Mouse (Mus musculus) thymus, adult 2 months (tissue): ENCODE data around the gene Scube3. TPM values are rescaled to one million over a fixed set of nuclear protein-coding genes. Genes with fewer than 3 reads are reported as not detected.

Experiments used
- DNase-seq: peaks from one replicate; pipeline ENCODE4 v3.0.0; 2021
- H3K27ac ChIP-seq: fragments of 200-500 bp; 2 replicates; pipeline ENCODE4 v1.5.1; 2012; ENCODE audit warnings: low read length, control low read depth; ENCODE audit not compliant: control insufficient read depth, insufficient read depth
- H3K27me3 ChIP-seq: fragments of 200-500 bp; 2 replicates; pipeline ENCODE4 v1.6.1; 2012; ENCODE audit warnings: mild to moderate bottlenecking, low read length, moderate library complexity, mixed read lengths; ENCODE audit not compliant: control insufficient read depth, insufficient read depth
- H3K36me3 ChIP-seq: fragments of 200-500 bp; 2 replicates; pipeline ENCODE4 v1.6.1; 2012; ENCODE audit warnings: mild to moderate bottlenecking, low read length, moderate library complexity; ENCODE audit not compliant: control insufficient read depth, insufficient read depth
- H3K4me1 ChIP-seq: fragments of 200-500 bp; replicated peaks from 2 replicates; pipeline ENCODE4 v1.6.1; 2012; ENCODE audit warnings: low read length; ENCODE audit not compliant: control insufficient read depth, insufficient read depth
- H3K4me3 ChIP-seq: fragments of 200-500 bp; 2 replicates; pipeline ENCODE4 v1.5.1; 2012; ENCODE audit warnings: mild to moderate bottlenecking, low read length, control low read depth, moderate library complexity; ENCODE audit not compliant: control insufficient read depth, insufficient read depth
- CTCF ChIP-seq: fragments of 200-500 bp; IDR thresholded peaks from 2 replicates; pipeline ENCODE4 v1.5.1; 2012; ENCODE audit warnings: mild to moderate bottlenecking, control low read depth, low read length, moderate library complexity, borderline replicate concordance; ENCODE audit not compliant: control insufficient read depth, poor library complexity, insufficient read depth; ENCODE audit errors: extremely low read depth
- POLR2A ChIP-seq: fragments of 200-500 bp; IDR thresholded peaks from 2 replicates; pipeline ENCODE4 v1.6.1; 2012; ENCODE audit warnings: mild to moderate bottlenecking, low read length, control low read depth, moderate library complexity; ENCODE audit not compliant: control insufficient read depth, poor library complexity, insufficient read depth; ENCODE audit errors: extremely low read depth
- WGBS: fragments of 180-500 bp; shearing (Covaris S2); methylation state at CpG from one replicate; pipeline ENCODE4 v1.1.7; 2018; 5-methylcytosine and 5-hydroxymethylcytosine counted together
- polyA plus RNA-seq: library from polyadenylated mRNA; depleted of rRNA; stranded (reverse); fragments of >200 nt; gene quantifications from 2 replicates; pipeline ENCODE4 v1.2.3, GENCODE M21; 2012

Scube3 gene
- polyA plus RNA-seq, 1 experiment = 1.6 TPM

DNA sequence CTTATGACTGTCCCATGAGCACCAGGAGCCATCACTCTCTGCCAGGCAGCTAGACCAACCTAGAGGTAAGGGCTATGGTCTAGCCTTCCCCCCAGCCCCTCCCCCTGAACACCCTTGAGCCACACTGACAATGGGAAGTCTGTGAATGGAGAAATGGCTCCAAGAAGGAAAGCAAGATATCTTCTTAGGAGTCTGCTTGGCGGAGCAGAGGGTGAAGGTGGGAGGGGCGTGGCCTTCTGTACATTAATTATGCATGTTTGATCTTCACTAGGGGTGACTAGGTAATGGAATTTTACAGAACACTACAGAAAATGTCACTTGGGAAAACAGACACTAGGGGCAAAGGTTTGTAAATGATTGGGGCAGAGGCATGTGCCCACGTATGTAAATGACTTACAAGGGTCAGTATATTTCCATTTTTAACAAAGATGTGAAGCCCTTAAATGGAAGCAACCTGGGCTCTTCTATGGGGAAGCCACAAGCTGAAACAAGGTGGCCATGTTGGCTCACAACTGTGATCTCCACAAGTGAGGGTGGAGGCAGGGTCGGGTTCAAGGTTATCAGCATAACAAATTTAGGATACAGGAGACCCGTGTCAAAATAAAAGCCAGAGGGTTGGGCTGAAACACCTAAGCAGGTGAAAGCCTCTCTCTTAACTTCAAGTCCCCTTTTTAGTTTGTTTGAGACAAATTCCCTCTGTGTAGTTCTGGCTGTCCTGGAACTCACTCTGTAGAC lies 11.4 kb upstream of the Scube3 start:
- no peak for DNase-seq
- no peaks in the 10 kb centered on the region for H3K27me3 ChIP-seq
- TF ChIP-seq POLR2A (no peak), CTCF (no peak)
- no peaks in the 10 kb centered on the region for H3K36me3 ChIP-seq
- H3K4me1 ChIP-seq = no peaks in the 10 kb centered on the region
- no peak overlapping the region for H3K4me3 ChIP-seq
- H3K27ac ChIP-seq = no peak overlapping the region
- 88% methylated on average over 5 of the region's 5 CpGs for WGBS

DNA sequence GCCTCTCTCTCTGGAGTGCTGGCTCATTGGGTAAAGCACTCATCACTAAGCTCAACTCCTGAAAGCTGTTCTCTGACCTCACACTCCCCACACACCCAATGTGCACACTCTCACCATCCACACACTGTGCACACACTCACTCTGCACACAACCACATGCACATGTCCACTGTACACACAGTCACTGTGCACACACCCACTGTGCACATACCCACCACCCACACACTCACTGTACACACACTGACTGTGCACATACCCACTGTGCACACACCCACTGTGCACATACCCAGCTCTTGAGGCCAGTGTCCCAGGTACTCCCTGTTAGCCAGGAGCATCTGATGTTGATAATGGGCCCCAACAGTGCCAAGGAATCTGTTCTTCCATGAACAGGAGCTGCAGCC lies 10.8 kb upstream of the Scube3 start:
- no peak for TF ChIP-seq CTCF
- TF ChIP-seq POLR2A = no peak

DNA sequence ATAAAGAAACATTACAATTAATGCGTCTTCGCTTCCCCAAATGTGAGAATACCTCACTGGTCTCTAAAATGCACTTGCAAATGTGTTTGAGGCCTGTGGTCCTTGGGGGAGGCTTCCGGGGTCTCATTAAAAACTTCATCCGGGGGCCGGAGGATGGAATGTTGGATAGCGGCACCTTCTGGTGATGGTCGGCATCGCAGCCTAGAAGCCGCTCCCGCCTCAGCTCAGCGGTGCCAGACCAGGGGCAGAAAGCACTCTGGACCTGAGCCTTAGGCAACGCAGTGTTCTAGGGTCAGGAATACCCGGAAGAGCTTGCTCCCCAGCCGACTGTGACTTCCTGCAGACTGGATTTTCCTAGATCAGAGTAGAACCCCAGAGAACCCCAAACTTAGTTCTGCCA lies 8.7 kb upstream of the Scube3 start:
- no peaks in the 10 kb centered on the region for H3K36me3 ChIP-seq
- peak; percentile 69 for DNase-seq
- no peak overlapping the region for H3K4me3 ChIP-seq
- no peak overlapping the region for H3K27ac ChIP-seq
- no peak for TF ChIP-seq POLR2A
- TF ChIP-seq CTCF = peak; percentile 87
- no peaks in the 10 kb centered on the region; the same call in 1 of the 2 replicates for H3K27me3 ChIP-seq
- 2% methylated on average over 14 of the region's 14 CpGs for WGBS
- H3K4me1 ChIP-seq = no peaks in the 10 kb centered on the region

More for the DNA sequence above, 10.8 kb upstream of the Scube3 start:
- DNase-seq = no peak
- Histone ChIP-seq H3K27ac (no peak overlapping the region), H3K36me3 (no peaks in the 10 kb centered on the region), H3K27me3 (no peaks in the 10 kb centered on the region), H3K4me1 (no peaks in the 10 kb centered on the region), H3K4me3 (no peak overlapping the region)

DNA sequence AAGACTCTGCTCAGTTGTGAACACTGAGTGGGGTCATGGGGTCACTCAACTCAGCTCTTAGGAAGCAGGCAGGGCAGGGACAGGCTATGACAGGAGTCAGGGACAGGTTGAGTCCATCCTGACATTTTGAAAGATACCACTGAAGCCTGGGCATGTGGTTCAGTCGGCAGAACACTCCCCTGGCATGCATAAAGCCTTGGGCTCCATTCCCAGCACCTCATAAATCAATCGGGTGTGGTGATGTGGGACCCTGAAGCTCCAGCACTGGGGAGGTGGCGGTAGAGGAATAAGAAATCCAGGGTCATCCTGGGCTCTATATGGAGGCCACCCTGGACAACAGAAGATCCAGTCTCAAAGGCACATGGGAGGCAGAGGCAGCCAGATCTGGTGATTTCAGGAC lies 6.4 kb upstream of the Scube3 start:
- Histone ChIP-seq H3K27ac (no peak overlapping the region), H3K27me3 (no peaks in the 10 kb centered on the region; the same call in 1 of the 2 replicates), H3K36me3 (no peaks in the 10 kb centered on the region), H3K4me1 (no peaks in the 10 kb centered on the region), H3K4me3 (no peak overlapping the region)
- no peak for DNase-seq
- 83% methylated on average over 3 of the region's 3 CpGs for WGBS
- no peak for TF ChIP-seq POLR2A
- no peak for TF ChIP-seq CTCF

DNA sequence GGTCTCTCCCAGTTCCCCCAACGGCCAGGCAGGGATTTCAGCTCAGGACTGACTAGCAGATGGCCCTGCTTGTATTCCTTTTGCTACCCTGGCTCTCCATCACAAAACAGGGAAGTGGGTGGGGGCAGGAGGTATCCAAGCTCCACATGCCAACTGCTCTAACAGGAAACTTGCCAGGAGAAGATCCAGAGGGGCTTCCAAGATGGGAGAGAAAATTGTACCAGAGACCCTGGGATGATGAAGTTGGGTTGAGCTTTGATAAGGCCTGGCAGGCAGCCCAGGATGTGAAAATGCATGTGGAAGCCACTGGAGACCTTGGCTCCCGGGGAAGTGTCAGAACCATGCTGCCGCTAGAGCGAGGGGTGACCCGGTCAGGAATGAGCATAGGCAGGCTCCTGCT lies 5.7 kb upstream of the Scube3 start:
- DNase-seq = no peak
- Histone ChIP-seq H3K36me3 (no peaks in the 10 kb centered on the region), H3K4me1 (no peaks in the 10 kb centered on the region), H3K27ac (no peak overlapping the region), H3K27me3 (peaks cover 4% of the 10 kb centered on the region; the same call in 1 of the 2 replicates), H3K4me3 (no peak overlapping the region)
- 79% methylated on average over 5 of the region's 5 CpGs for WGBS
- TF ChIP-seq POLR2A (no peak), CTCF (no peak)

DNA sequence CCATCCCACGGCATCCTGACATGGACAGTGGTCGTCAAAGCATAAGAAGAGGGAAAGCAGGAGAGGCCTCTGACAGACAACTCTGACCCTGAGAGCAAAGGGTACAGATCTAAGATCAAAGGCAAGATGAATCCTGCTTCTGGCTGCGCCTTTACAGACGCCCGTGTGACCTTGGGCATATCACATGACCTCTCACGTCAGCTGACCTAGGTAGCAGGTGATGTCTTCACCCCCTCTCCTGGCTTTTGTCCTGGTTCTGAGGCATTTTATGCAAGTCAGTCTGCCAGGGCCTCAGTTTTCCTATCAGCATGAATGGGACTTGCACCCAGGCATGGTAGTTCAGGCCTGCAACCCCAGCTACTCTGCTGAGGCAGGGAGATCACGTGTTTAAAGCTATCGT lies 3.9 kb upstream of the Scube3 start:
- DNase-seq = no peak
- H3K4me3 ChIP-seq = no peak overlapping the region
- peaks cover 6% of the 10 kb centered on the region; the same call in 1 of the 2 replicates for H3K4me1 ChIP-seq
- no peaks in the 10 kb centered on the region for H3K36me3 ChIP-seq
- H3K27ac ChIP-seq = no peak overlapping the region
- peaks cover 16% of the 10 kb centered on the region for H3K27me3 ChIP-seq
- TF ChIP-seq CTCF (no peak), POLR2A (no peak)
- 94% methylated on average over 8 of the region's 8 CpGs for WGBS
